Mouse (Mus musculus) cortical plate, adult 2 months (tissue): ENCODE measurements at regions not wholly inside any gene's neighbourhood (a gene's known extent, or its start where the extent isn't known, plus 50 kb on each side); places are given as distances from the start of the nearest gene placed in this dataset.

Experiments
- CTCF ChIP-seq: fragments of 200-500 bp; IDR thresholded peaks from 2 replicates; pipeline ENCODE4 v1.5.1; 2011; ENCODE audit warnings: mild to moderate bottlenecking, control low read depth, low read length; ENCODE audit not compliant: insufficient read depth; ENCODE audit errors: extremely low read depth
- POLR2A ChIP-seq: fragments of 200-500 bp; IDR thresholded peaks from 2 replicates; pipeline ENCODE4 v1.6.1; 2011; ENCODE audit warnings: mild to moderate bottlenecking, low read length, control low read depth; ENCODE audit not compliant: insufficient read depth; ENCODE audit errors: extremely low read depth

- TF ChIP-seq POLR2A, result no peak
- TF ChIP-seq CTCF, result no peak
Observed at GRCm38 (mm10) chr4:9057113-9057512, 818.3 kb upstream of the Car8 start.
